Mouse (Mus musculus): Measurements from ENCODE around the gene Tgm3. TPM values are rescaled to one million over a fixed set of nuclear protein-coding genes. Genes with fewer than 3 reads are reported as not detected.

Tgm3 gene
- polyA plus RNA-seq, 1 experiment from 2014 or later: not detected

Small RNA genes lying within 50 kb of the gene (microRNA-seq; reads per million reads assigned to microRNA genes)
- not detected for gene Mir6339

Other genes starting within 250 kb of the Tgm3 start
- 13.6 and 14.0 TPM in 2 replicates for gene Stk35, start 211.8 kb upstream of the Tgm3 start, polyA plus RNA-seq (2015; fragmentation: Nextera tagmentation; extraction: Ambion mirVana)
- gene Tgm6, start 100.1 kb downstream of the Tgm3 start, polyA plus RNA-seq (2015; fragmentation: Nextera tagmentation; extraction: Ambion mirVana): not detected in 2 replicates
- gene Snrpb, start 167.1 kb downstream of the Tgm3 start, polyA plus RNA-seq (2015; fragmentation: Nextera tagmentation; extraction: Ambion mirVana): 670 and 673 TPM in 2 replicates
- gene Tmc2, start 182.8 kb downstream of the Tgm3 start, polyA plus RNA-seq (2015; fragmentation: Nextera tagmentation; extraction: Ambion mirVana): not detected in 2 replicates

Data from lung, embryonic 15.5 days (tissue).